Mouse (Mus musculus) heart, adult 2 months (tissue): ENCODE measurements at regions not wholly inside any gene's neighbourhood (a gene's known extent, or its start where the extent isn't known, plus 50 kb on each side); places are given as distances from the start of the nearest gene placed in this dataset.

Source experiments
- DNase-seq, 2 experiments: peaks; one replicate each; pipeline ENCODE4 v3.0.0; 2021
- H3K27ac ChIP-seq: fragments of 200-600 bp; 2 replicates; pipeline ENCODE4 v1.8.1; 2022
- H3K27me3 ChIP-seq: fragments of 200-500 bp; 2 replicates; pipeline ENCODE4 v1.6.1; 2012; ENCODE audit warnings: mild to moderate bottlenecking, low read length, inconsistent platforms, mixed read lengths; ENCODE audit not compliant: control insufficient read depth, insufficient read depth
- H3K36me3 ChIP-seq: fragments of 200-500 bp; 2 replicates; pipeline ENCODE4 v1.6.1; 2012; ENCODE audit warnings: low read length, inconsistent platforms; ENCODE audit not compliant: control insufficient read depth, insufficient read depth
- H3K4me1 ChIP-seq: fragments of 200-500 bp; 2 replicates; pipeline ENCODE4 v1.6.1; 2011; ENCODE audit warnings: low read length; ENCODE audit not compliant: control insufficient read depth, insufficient read depth
- H3K4me3 ChIP-seq: fragments of 200-600 bp; 2 replicates; pipeline ENCODE4 v1.8.1; 2022
- H3K79me2 ChIP-seq: fragments of 200-500 bp; replicated peaks from 2 replicates; pipeline ENCODE4 v1.6.1; 2012; ENCODE audit warnings: mild to moderate bottlenecking, inconsistent platforms, low read length, moderate library complexity, mixed read lengths; ENCODE audit not compliant: control insufficient read depth, insufficient read depth
- H3K9ac ChIP-seq: fragments of 200-500 bp; 2 replicates; pipeline ENCODE4 v1.6.1; 2012; ENCODE audit warnings: low read depth, mild to moderate bottlenecking, control low read depth, inconsistent platforms, low read length, mixed read lengths
- CTCF ChIP-seq: fragments of 200-600 bp; IDR thresholded peaks from 2 replicates; pipeline ENCODE4 v1.8.1; 2022; ENCODE audit warnings: antibody characterized with exemption, mild to moderate bottlenecking, moderate library complexity
- EP300 ChIP-seq: fragments of 200-500 bp; IDR thresholded peaks from 2 replicates; pipeline ENCODE4 v1.6.1; 2011; ENCODE audit warnings: low read depth, low read length, control low read depth; ENCODE audit not compliant: insufficient read depth
- POLR2A ChIP-seq: fragments of 200-500 bp; IDR thresholded peaks from 2 replicates; pipeline ENCODE4 v1.6.1; 2011; ENCODE audit warnings: mild to moderate bottlenecking, low read depth, low read length, control low read depth; ENCODE audit not compliant: insufficient read depth
- WGBS: fragments of 180-500 bp; shearing (Covaris S2); methylation state at CpG from one replicate; pipeline ENCODE4 v1.1.7; 2018; 5-methylcytosine and 5-hydroxymethylcytosine counted together
- intact Hi-C: fragments of 180-260 bp; cut with DNase I; formaldehyde crosslinking; loops from one replicate; pipeline ENCODE4 v1.15.1; 2025

- Histone ChIP-seq H3K27me3 (no peaks in the 10 kb centered on the region; the same call in 1 of the 2 replicates), H3K4me1 (no peaks in the 10 kb centered on the region), H3K4me3 (no peak overlapping the region), H3K9ac (no peak overlapping the region), H3K27ac (no peak overlapping the region), H3K79me2 (no peaks in the 10 kb centered on the region), H3K36me3 (no peaks in the 10 kb centered on the region)
- intact Hi-C loops = no loop called here
- TF ChIP-seq EP300 (no peak), CTCF (no peak), POLR2A (no peak)
- no peak for DNase-seq
- WGBS = 38% methylated on average over 3 of the region's 3 CpGs
Observed at GRCm38 (mm10) chr1:44388091-44388490, 163.2 kb upstream of the Gulp1 start.

- no peak overlapping the region for H3K27ac ChIP-seq
- H3K4me1 ChIP-seq = no peaks in the 10 kb centered on the region
- TF ChIP-seq CTCF (no peak), POLR2A (no peak), EP300 (no peak)
- no peak overlapping the region for H3K4me3 ChIP-seq
- H3K36me3 ChIP-seq = no peaks in the 10 kb centered on the region
- intact Hi-C loops = no loop called here
- no peak overlapping the region for H3K9ac ChIP-seq
- H3K27me3 ChIP-seq = no peaks in the 10 kb centered on the region; the same call in 1 of the 2 replicates
- 51% methylated on average over 9 of the region's 9 CpGs for WGBS
- no peak for DNase-seq
- H3K79me2 ChIP-seq = no peaks in the 10 kb centered on the region
Observed at GRCm38 (mm10) chr1:44392141-44392540, 159.2 kb upstream of the Gulp1 start.

- no peaks in the 10 kb centered on the region for H3K36me3 ChIP-seq
- no peak overlapping the region for H3K27ac ChIP-seq
- TF ChIP-seq POLR2A (no peak), CTCF (no peak), EP300 (no peak)
- H3K4me1 ChIP-seq = no peaks in the 10 kb centered on the region
- DNase-seq = no peak
- no peaks in the 10 kb centered on the region; the same call in 1 of the 2 replicates for H3K27me3 ChIP-seq
- 29% methylated on average over 3 of the region's 3 CpGs for WGBS
- no peak overlapping the region for H3K9ac ChIP-seq
- no peaks in the 10 kb centered on the region for H3K79me2 ChIP-seq
- intact Hi-C loops = no loop called here
- H3K4me3 ChIP-seq = no peak overlapping the region
Observed at GRCm38 (mm10) chr1:44395538-44395937, 155.8 kb upstream of the Gulp1 start.

GRCm38 (mm10) chr1:44398066-44398465 lies 153.2 kb upstream of the Gulp1 start:
- no peak overlapping the region for H3K27ac ChIP-seq
- H3K9ac ChIP-seq = no peak overlapping the region
- no peaks in the 10 kb centered on the region for H3K27me3 ChIP-seq
- no peak overlapping the region for H3K4me3 ChIP-seq
- intact Hi-C loops = no loop called here
- H3K4me1 ChIP-seq = no peaks in the 10 kb centered on the region
- TF ChIP-seq POLR2A (no peak), EP300 (no peak), CTCF (no peak)
- no peaks in the 10 kb centered on the region for H3K36me3 ChIP-seq
- 40% methylated on average over 2 of the region's 2 CpGs for WGBS
- H3K79me2 ChIP-seq = no peaks in the 10 kb centered on the region
- no peak for DNase-seq

- WGBS = 71% methylated on average over 2 of the region's 2 CpGs
- Histone ChIP-seq H3K27me3 (no peaks in the 10 kb centered on the region), H3K27ac (no peak overlapping the region), H3K36me3 (no peaks in the 10 kb centered on the region), H3K4me3 (no peak overlapping the region), H3K79me2 (no peaks in the 10 kb centered on the region), H3K9ac (no peak overlapping the region), H3K4me1 (no peaks in the 10 kb centered on the region)
- intact Hi-C loops = no loop called here
- TF ChIP-seq EP300 (no peak), CTCF (peak; percentile 56)
- no peak for DNase-seq
Observed at GRCm38 (mm10) chr1:44437822-44438221, 113.5 kb upstream of the Gulp1 start.
